Mouse (Mus musculus): ENCODE results near the gene Ctnnd2.

Ctnnd2 gene

GRCm38 (mm10) chr15:30384386-30384785, 212.0 kb downstream of the Ctnnd2 start:
- intact Hi-C loops (cut with DNase I) = no loop called here

GRCm38 (mm10) chr15:30386489-30386888, 214.1 kb downstream of the Ctnnd2 start:
- intact Hi-C loops (cut with DNase I) = no loop called here

DNA sequence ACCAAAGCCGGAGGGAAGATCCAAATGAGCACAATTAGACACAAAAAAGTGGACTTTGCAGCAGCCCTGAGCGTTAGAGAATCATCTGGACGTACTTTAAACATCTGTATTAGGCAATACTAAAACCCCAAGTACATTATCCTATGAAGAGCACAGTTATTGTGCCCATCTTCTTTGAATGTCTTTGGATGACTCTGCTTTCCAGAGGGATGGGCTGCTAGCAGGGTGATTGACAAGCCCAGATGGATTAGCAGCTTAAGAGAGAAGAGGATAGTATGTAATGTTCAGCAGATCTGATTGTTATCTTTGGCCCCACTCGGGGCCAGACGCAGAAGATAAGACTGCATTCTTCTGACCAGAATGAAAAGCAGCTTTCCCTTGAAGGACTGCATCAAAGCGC, 214.9 kb downstream of the Ctnnd2 start:
- intact Hi-C loops (cut with DNase I) = no loop called here

DNA sequence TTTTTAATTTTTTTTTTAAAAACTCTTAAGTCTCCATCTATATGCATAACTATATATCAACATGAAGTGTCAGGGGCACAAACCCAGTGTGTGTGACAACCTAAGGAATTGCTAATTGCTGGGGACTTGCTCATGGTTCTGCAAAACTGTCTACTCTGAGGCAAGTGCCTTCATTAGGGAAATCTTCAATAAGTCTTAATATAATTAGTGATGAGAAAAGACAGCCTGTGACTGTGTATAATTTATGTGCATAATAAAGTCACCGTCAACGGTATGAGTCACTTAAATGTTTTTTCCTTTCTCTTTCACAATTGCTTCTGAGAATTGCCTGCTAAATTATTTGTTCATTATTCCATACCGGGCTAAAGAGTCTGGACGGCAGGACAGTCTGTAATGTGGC, 228.7 kb downstream of the Ctnnd2 start:
- intact Hi-C loops (cut with DNase I) = no loop called here

DNA sequence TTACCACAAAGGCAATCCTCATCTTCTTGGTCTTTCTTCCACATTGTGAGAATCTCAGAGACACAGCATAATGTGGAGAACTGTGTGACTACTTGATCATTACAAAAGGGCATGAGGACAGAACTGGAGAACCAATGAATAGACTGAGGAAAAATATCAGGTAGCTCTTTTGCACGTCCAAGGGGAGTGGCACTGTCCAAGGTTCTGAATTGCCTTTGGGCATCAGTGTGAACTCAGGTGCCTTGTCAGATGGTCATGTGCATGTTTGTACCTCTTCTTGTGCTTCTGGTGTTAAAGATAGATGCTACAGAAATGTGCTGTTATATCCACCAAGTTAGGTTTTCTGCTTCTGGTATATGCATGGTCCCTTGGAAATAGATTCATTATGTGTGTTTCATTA, 233.9 kb downstream of the Ctnnd2 start:
- intact Hi-C loops (cut with DNase I) = no loop called here

DNA sequence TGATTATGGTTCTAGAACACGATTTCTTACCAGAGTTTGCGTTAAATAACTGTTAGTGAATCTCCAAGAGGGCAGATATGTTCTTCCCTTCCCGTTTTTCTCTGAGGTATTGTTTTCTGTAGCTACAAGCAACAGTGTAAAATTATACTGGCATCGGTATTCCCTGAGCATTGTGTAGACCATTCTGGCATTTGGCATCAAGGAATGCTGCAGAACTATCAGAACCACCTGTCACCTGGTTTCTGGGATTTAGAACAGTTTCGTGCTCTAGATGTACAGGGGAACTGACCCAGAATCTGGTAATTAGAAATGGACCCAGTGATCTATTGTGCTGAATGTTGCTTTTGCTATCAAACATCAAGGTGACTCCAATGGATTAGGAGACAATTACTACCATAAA, 250.8 kb downstream of the Ctnnd2 start:
- intact Hi-C loops (cut with DNase I) = loop anchor here (10.0 kb wide), 1 partner anchor 322 kb away; no protein-coding TSS in a partner anchor

GRCm38 (mm10) chr15:30424290-30424689, 251.9 kb downstream of the Ctnnd2 start:
- intact Hi-C loops (cut with DNase I) = loop anchor here (10.0 kb wide), 1 partner anchor 321 kb away; no protein-coding TSS in a partner anchor

GRCm38 (mm10) chr15:30427342-30427741, 254.9 kb downstream of the Ctnnd2 start:
- intact Hi-C loops (cut with DNase I) = loop anchor here (10.0 kb wide), 1 partner anchor 317 kb away; no protein-coding TSS in a partner anchor

DNA sequence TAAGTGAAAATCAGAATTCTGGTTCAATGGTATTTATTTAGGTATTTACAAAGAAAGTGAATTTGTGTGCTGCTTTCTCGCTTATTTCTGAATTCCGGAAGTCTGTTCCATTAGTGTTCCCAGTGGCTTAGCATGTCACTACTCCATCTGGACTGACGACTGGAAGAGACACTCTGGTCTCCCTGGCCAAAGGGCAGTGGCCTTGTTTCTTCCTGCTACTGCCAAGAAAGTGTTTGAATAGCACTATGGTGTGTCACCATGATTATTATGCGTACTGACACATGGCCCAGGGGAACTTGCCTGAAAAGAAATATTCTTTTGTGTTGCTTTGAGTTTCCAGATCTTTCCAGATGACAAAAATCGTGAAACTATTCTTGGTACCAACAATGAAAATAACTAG, 266.7 kb downstream of the Ctnnd2 start:
- intact Hi-C loops (cut with DNase I) = no loop called here

GRCm38 (mm10) chr15:30450765-30451164, 278.4 kb downstream of the Ctnnd2 start:
- intact Hi-C loops (cut with DNase I) = no loop called here

DNA sequence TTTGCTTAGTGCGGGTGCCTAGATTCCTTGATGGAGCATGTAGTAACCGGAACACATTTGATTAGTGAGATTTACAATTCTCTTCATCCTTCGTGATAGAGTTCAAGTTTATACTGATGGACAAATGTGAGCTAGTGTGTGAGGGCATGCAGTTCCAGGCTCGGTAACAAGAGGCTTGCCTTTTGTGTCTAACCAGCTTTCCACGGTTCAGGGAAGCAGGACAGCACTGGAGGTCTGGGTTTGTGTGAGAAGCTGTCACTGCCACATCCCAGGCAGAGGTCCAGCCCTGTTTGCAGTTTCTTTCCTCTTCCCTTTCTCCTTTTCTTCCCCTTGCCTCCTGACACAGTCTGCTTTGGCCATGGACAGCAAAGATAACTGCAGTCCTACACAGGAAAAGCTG, 279.5 kb downstream of the Ctnnd2 start:
- intact Hi-C loops (cut with DNase I) = no loop called here

DNA sequence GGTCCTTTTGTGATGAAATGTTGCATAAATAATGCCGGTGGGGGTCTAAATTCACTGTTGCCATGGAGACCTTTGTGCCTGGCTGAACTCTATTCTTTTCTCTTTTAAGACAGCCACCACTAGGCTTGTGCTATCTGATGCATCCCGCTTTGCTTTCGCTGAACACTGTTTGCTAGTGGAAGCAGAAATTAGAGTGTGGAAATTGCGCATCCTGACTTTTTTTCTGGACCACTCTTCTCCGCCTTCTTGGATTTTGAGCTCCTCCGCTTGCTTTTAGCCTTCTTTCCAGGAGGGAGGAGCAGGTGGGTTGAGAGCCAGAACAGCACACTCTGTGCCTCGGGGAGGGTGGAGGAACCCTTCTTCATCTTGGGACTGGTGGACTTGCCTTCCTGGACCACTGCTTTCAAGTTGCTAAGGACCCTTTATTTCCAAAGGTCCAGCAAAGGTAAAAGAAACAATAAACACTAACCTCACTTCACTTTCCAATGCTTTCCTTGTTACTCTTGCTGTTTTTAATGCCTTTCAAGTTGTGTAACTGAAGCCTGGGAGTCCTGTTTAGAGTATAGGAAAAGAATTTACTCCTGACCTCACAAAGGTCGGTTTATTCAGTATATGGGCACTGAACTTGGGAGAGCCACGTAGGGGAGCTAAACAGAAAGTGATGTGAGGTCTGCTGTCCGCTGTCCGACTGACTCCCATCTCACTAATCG, 285.3 kb downstream of the Ctnnd2 start:
- intact Hi-C loops (cut with DNase I) = no loop called here

GRCm38 (mm10) chr15:30458671-30459070, 286.3 kb downstream of the Ctnnd2 start:
- intact Hi-C loops (cut with DNase I) = no loop called here

GRCm38 (mm10) chr15:30460341-30461125, 288.1 kb downstream of the Ctnnd2 start:
- intact Hi-C loops (cut with DNase I) = no loop called here

- intact Hi-C loops (cut with DNase I) = no loop called here
Observed at GRCm38 (mm10) chr15:30462804-30463423, 290.5 kb downstream of the Ctnnd2 start.

DNA sequence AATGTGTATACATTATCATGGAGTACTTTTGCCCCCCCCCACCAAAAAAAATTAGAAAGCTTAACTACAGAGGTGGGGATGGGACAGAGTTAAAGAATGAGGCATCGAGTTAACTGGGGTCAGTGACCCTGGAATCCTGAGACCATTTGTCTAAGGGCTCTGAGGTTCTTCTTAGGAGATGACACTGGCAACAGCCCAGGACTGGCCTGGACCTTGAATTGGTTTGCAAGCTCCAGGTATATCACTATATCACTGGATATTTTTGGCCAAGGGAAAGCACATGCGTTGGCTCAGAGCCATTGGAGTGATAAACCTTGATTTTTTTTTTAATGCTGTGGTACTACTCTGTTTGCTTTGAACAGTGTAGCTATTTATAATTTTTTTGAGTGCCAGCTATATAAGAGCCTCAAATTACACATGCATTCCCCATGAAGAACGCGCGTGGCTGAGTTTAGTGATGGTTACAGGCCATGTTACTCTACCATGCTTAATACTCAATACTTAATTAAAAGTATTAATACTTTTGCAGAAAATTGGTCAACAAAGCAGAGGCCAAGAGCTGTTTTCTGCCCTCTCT, 291.2 kb downstream of the Ctnnd2 start:
- intact Hi-C loops (cut with DNase I) = no loop called here

DNA sequence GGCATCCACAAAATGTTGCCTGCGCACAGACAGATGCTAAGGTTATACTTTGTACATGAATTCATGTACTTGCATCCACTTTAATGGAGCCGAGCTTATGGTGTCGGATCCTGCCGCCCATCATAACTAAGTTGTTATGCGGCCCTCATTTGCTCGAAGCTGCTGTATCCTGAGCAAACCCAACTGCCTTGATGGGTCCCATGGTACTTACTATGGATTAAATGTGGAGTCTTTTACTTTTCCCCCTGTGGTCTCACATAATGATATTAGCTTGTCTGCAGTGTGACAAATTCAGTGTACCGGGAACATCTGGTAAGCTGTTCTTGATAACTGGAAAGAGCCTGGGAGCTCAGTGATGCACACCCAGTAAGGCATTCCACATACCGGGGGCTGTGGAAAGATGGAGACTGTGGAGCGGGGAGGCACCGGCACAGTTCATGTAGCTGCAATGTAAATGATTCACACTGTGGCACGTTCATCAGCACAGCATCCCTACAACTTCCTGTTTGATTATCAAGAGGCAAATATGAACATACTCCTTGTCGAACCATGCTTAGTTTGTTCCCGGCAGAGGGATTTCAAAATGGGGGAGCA, 294.7 kb downstream of the Ctnnd2 start:
- intact Hi-C loops (cut with DNase I) = no loop called here

DNA sequence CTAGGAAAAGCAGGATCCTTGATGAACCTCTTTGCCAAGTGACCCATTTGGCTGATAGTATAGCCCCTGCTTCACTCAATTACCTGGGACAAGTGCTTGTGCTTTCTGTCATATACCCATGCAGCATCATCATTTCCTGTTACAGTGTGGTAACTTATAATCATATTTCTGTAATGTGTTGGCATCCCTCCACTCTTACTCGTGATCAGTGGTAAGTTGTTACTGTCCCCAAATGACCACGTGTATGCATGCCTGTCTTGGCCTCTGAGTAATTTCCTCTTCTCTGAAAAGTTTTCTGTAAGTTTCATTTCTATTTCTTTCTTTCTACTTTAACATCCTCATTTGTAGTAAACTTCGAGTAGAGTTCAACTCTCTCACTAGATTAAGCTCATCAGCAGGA, 296.4 kb downstream of the Ctnnd2 start:
- intact Hi-C loops (cut with DNase I) = no loop called here

GRCm38 (mm10) chr15:30471280-30471966, 299.0 kb downstream of the Ctnnd2 start:
- intact Hi-C loops (cut with DNase I) = no loop called here

GRCm38 (mm10) chr15:30480676-30481075, 308.3 kb downstream of the Ctnnd2 start:
- intact Hi-C loops (cut with DNase I) = no loop called here

GRCm38 (mm10) chr15:30506476-30506875, 334.1 kb downstream of the Ctnnd2 start:
- intact Hi-C loops (cut with DNase I) = no loop called here
